Mouse (Mus musculus) liver (tissue): Measurements from ENCODE around the gene Ces1a.
A peak's percentile ranks its signal among the peaks of the same experiment; 100 is the strongest.

ENCODE experiments used
- DNase-seq: peaks from one replicate; pipeline ENCODE4 v3.0.0-alpha.2; 2020; ENCODE audit warnings: mixed read lengths

The Ces1a gene

GRCm38 (mm10) chr8:93048092-93048491 is at the start of gene Ces1a:
Gene Ces1a, minus strand, starts transcription at chr8:93048192.
- DNase-seq, result no peak

- DNase-seq, result peak; percentile 14
These were observed 47.4 kb upstream of the Ces1a start for GRCm38 (mm10) chr8:93095376-93095775.

GRCm38 (mm10) chr8:93091324-93091723 is 43.3 kb upstream of the Ces1a start:
- no peak for DNase-seq

GRCm38 (mm10) chr8:93088686-93089122 is 40.7 kb upstream of the Ces1a start:
- DNase-seq, result peak; percentile 8

- DNase-seq, result no peak
These were observed 40.2 kb upstream of the Ces1a start for GRCm38 (mm10) chr8:93088193-93088592.

- DNase-seq, result no peak
These were observed 31.9 kb upstream of the Ces1a start, which contains the start of gene Ces1b for GRCm38 (mm10) chr8:93079887-93080286. Gene Ces1b, minus strand, starts transcription at chr8:93080017.

GRCm38 (mm10) chr8:93075251-93075650 is 27.3 kb upstream of the Ces1a start:
- DNase-seq, result no peak

GRCm38 (mm10) chr8:93063416-93064117 is 15.6 kb upstream of the Ces1a start:
- DNase-seq, result no peak

GRCm38 (mm10) chr8:93059185-93059584 is 11.2 kb upstream of the Ces1a start:
- peak; percentile 51 for DNase-seq

- no peak for DNase-seq
These were observed 7.2 kb upstream of the Ces1a start for GRCm38 (mm10) chr8:93055238-93055637.

GRCm38 (mm10) chr8:93048510-93049416 is 771 bp upstream of the Ces1a start:
- DNase-seq, result no peak

GRCm38 (mm10) chr8:93043083-93043482 is 4.9 kb downstream of the Ces1a start:
- DNase-seq, result no peak

- DNase-seq, result no peak
These were observed 7.0 kb downstream of the Ces1a start for GRCm38 (mm10) chr8:93040776-93041567.

- no peak for DNase-seq
These were observed 7.7 kb downstream of the Ces1a start for GRCm38 (mm10) chr8:93040256-93040655.

- DNase-seq, result no peak
These were observed 9.2 kb downstream of the Ces1a start for GRCm38 (mm10) chr8:93038831-93039230.

GRCm38 (mm10) chr8:93030664-93031063 is 17.3 kb downstream of the Ces1a start:
- DNase-seq, result no peak

- no peak for DNase-seq
These were observed 26.3 kb downstream of the Ces1a start for GRCm38 (mm10) chr8:93021738-93022137.

- DNase-seq, result no peak
These were observed 33.7 kb downstream of the Ces1a start for GRCm38 (mm10) chr8:93014300-93014699.

- no peak for DNase-seq
These were observed 35.8 kb downstream of the Ces1a start for GRCm38 (mm10) chr8:93012226-93012625.

GRCm38 (mm10) chr8:93011439-93011838 is 36.6 kb downstream of the Ces1a start:
- DNase-seq, result peak; percentile 74

GRCm38 (mm10) chr8:93010286-93010685 is 37.7 kb downstream of the Ces1a start:
- DNase-seq, result peak; percentile 6

- peak; percentile 6 for DNase-seq
These were observed 49.4 kb downstream of the Ces1a start for GRCm38 (mm10) chr8:92998600-92998999.

- peak; percentile 15 for DNase-seq
These were observed 51.2 kb downstream of the Ces1a start for GRCm38 (mm10) chr8:92996840-92997239.
